Mouse (Mus musculus) ES-E14 (cell line): ENCODE measurements around the gene Eya2. TPM values are rescaled to one million over a fixed set of nuclear protein-coding genes. Genes with fewer than 3 reads are reported as not detected.

Experiments used
- DNase-seq: peaks from one replicate; pipeline ENCODE4 v3.0.0-alpha.2; 2013; ENCODE audit warnings: low read depth, low spot score
- H3K27ac ChIP-seq: 2 replicates; pipeline ENCODE4 v1.5.1; 2012; ENCODE audit warnings: low read depth, mild to moderate bottlenecking, low read length, moderate library complexity, mixed read lengths; ENCODE audit not compliant: poor library complexity, insufficient read depth, severe bottlenecking
- H3K36me3 ChIP-seq: 2 replicates; pipeline ENCODE4 v1.6.1; 2012; ENCODE audit warnings: mild to moderate bottlenecking, low read length, moderate library complexity, mixed read lengths; ENCODE audit not compliant: control insufficient read depth, poor library complexity, insufficient read depth, severe bottlenecking
- H3K4me1 ChIP-seq, 2 experiments: fragments of 150-350 bp in 1 of 2; sonication (generic) in 1 of 2; 2 replicates each; pipeline ENCODE4 v1.6.1; 2012; ENCODE audit warnings: low read length in 2 of 2, mild to moderate bottlenecking in 1 of 2, mixed read lengths in 1 of 2; ENCODE audit not compliant: control insufficient read depth in 2 of 2, insufficient read depth in 2 of 2, poor library complexity in 1 of 2
- H3K4me3 ChIP-seq, 2 experiments: fragments of 150-350 bp in 1 of 2; sonication (generic) in 1 of 2; 2 replicates each; pipeline ENCODE4 v1.5.1; 2012; ENCODE audit warnings: low read length in 2 of 2, low read depth in 1 of 2, mild to moderate bottlenecking in 1 of 2, mixed read lengths in 1 of 2; ENCODE audit not compliant: insufficient read depth in 1 of 2, poor library complexity in 1 of 2, severe bottlenecking in 1 of 2
- H3K9ac ChIP-seq: 2 replicates; pipeline ENCODE4 v1.6.1; 2012; ENCODE audit warnings: low read depth, mild to moderate bottlenecking, low read length, mixed read lengths; ENCODE audit not compliant: poor library complexity, insufficient read depth, severe bottlenecking
- H3K9me3 ChIP-seq: fragments of 150-350 bp; sonication (generic); 2 replicates; pipeline ENCODE4 v1.6.1; 2012; ENCODE audit warnings: low read depth, mild to moderate bottlenecking, low read length; ENCODE audit not compliant: control insufficient read depth, insufficient read depth
- CHD2 ChIP-seq: IDR thresholded peaks from 2 replicates; pipeline ENCODE4 v1.6.1; 2014; ENCODE audit warnings: mild to moderate bottlenecking, low read depth, low read length, inconsistent platforms
- HCFC1 ChIP-seq: IDR thresholded peaks from 2 replicates; pipeline ENCODE4 v1.6.1; 2012; ENCODE audit warnings: low read length, inconsistent platforms, borderline replicate concordance; ENCODE audit not compliant: insufficient read depth
- MAFK ChIP-seq: IDR thresholded peaks from 2 replicates; pipeline ENCODE4 v1.6.1; 2014; ENCODE audit warnings: mild to moderate bottlenecking, low read depth, low read length, inconsistent platforms; ENCODE audit not compliant: insufficient read depth
- ZC3H11A ChIP-seq: IDR thresholded peaks from 2 replicates; pipeline ENCODE4 v1.6.1; 2012; ENCODE audit warnings: low read depth, mild to moderate bottlenecking, inconsistent platforms, low read length, borderline replicate concordance
- ZNF384 ChIP-seq: IDR thresholded peaks from 2 replicates; pipeline ENCODE4 v1.6.1; 2012; ENCODE audit warnings: low read depth, low read length, inconsistent platforms
- in situ Hi-C, 2 experiments: fragments of 600-800 bp; cut with MboI; formaldehyde crosslinking; loops; one replicate each; pipeline ENCODE4 v1.15.1; 2025; ENCODE audit warnings: low sequenced_read_pairs in 2 of 2, inconsistent platforms in 1 of 2; ENCODE audit not compliant: unreplicated experiment in 2 of 2
- total RNA-seq: library from RNA; depleted of rRNA; stranded (reverse); fragments of 300-350 nt; gene quantifications from 2 replicates; pipeline ENCODE4 v1.2.3, GENCODE M21; 2012

Eya2 gene
- total RNA-seq, 1 experiment: 0.40 TPM

DNA sequence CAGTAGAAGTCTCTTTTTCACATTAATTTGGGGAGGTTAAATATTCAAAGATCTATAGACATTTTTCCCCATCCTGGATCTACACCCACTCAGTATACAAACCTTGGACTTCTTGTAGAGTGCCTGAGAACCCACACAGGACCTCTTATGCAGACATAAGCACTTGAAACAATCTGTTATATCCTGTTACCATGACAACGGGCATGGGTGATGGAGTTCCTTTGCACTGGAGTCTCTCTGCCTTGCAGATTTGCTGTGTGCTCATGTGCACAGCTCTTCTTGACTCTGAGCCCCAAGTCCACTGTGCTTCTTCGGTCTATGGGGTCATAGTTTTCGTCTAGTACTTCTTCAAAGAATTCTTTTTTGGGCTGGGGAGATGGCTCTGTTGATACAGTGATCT lies 96.2 kb downstream of the Eya2 start:
- H3K9me3 ChIP-seq: no peaks in the 10 kb centered on the region
- no peak for DNase-seq
- TF ChIP-seq ZC3H11A (no peak), ZNF384 (no peak), HCFC1 (no peak), MAFK (no peak), CHD2 (no peak)
- no peak overlapping the region for H3K9ac ChIP-seq
- no peaks in the 10 kb centered on the region for H3K36me3 ChIP-seq
- no peak overlapping the region for H3K27ac ChIP-seq
- in situ Hi-C loops: no loop called here
- H3K4me3 ChIP-seq: no peak overlapping the region
- no peaks in the 10 kb centered on the region for H3K4me1 ChIP-seq

- no peaks in the 10 kb centered on the region for H3K4me1 ChIP-seq
- TF ChIP-seq ZC3H11A (no peak), HCFC1 (no peak), ZNF384 (no peak)
- H3K4me3 ChIP-seq: no peak overlapping the region
- DNase-seq: no peak
- H3K9ac ChIP-seq: no peak overlapping the region
- H3K36me3 ChIP-seq: no peaks in the 10 kb centered on the region
- no peak overlapping the region for H3K27ac ChIP-seq
- in situ Hi-C loops: no loop called here
- H3K9me3 ChIP-seq: no peaks in the 10 kb centered on the region
Measured at GRCm38 (mm10) chr2:165692944-165693660, 98.3 kb downstream of the Eya2 start.

DNA sequence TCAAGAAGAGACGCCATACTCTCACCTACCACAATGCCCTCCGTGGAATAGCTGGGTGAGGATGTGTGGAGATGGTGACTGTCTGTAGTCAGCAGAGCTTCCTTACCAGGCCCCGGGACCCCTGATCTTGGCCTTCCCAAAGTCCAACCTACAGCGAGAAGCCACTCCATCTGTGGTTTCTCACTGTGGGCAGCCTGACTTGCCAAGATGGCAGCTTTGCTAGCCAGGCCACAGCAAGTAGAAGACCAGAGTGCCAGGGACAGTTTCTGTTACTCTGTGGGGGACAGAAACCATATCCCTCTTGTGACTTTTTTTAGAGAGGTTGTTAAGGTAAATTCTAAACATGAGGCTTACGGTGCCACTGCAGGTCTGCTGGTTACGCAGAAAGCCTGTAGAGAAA lies 99.9 kb downstream of the Eya2 start:
- DNase-seq: no peak
- no peaks in the 10 kb centered on the region for H3K36me3 ChIP-seq
- in situ Hi-C loops: no loop called here

DNA sequence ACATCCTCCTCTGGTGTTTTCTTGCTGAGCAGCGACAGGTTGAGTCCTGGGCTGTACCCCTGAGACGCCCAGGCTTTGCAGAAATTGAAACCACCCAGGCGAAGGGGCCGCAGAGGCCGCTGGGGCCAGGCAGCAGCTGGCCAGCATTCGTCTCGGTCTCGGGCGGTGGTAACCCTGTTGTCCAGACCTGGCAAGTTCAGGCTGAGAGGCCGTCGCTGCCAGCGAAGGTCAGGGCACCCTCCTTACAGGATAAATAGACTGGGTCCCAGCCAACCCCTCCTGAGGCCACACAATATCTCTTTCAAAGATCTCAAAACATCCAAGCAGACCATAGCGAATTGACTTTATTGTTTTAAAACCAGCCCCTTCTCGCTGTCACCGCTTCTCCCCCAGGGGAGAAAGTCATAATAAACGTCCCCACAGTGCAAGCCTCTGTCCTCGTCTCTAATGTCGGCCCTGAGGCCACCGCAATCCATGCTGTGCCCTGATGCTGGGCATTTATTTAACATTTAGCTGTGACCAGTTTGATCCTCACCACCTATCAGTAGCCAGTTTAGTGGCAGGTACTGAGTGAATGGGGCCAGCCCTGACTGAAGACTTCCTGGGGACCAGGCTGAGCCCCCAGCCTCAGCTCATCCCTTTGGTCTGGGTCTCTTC lies 105.5 kb downstream of the Eya2 start:
- Histone ChIP-seq H3K27ac (no peak overlapping the region), H3K36me3 (no peaks in the 10 kb centered on the region), H3K9ac (no peak overlapping the region), H3K4me3 (no peak overlapping the region), H3K4me1 (peaks cover 0 to 5% of the 10 kb centered on the region in 2 experiments; a peak in 1 of 4 replicates), H3K9me3 (no peaks in the 10 kb centered on the region)
- no peak for DNase-seq
- in situ Hi-C loops: no loop called here
- TF ChIP-seq HCFC1 (no peak), ZC3H11A (no peak), ZNF384 (no peak), MAFK (no peak), CHD2 (no peak)

More for the DNA sequence above, 99.9 kb downstream of the Eya2 start:
- H3K4me1 ChIP-seq: no peaks in the 10 kb centered on the region
- no peaks in the 10 kb centered on the region for H3K9me3 ChIP-seq
- H3K27ac ChIP-seq: no peak overlapping the region
- H3K4me3 ChIP-seq: no peak overlapping the region
- no peak overlapping the region for H3K9ac ChIP-seq
- TF ChIP-seq CHD2 (no peak), MAFK (no peak), HCFC1 (no peak), ZC3H11A (no peak), ZNF384 (no peak)
